Mouse (Mus musculus) limb, embryonic 10.5 days (tissue): ENCODE results near the gene Atad5. TPM values are rescaled to one million over a fixed set of nuclear protein-coding genes. Genes with fewer than 3 reads are reported as not detected.

Experiments used
- DNase-seq: peaks from one replicate; pipeline ENCODE4 v3.0.0-alpha.2; 2017; ENCODE audit warnings: low spot score
- H3K27ac ChIP-seq: fragments of 300-500 bp; sonication (generic); 2 replicates; pipeline ENCODE4 v1.5.1; 2016; ENCODE audit warnings: mild to moderate bottlenecking
- H3K27me3 ChIP-seq: fragments of 300-500 bp; sonication (generic); 2 replicates; pipeline ENCODE4 v1.6.1; 2016; ENCODE audit warnings: low read depth, mild to moderate bottlenecking; ENCODE audit not compliant: poor library complexity, severe bottlenecking
- H3K36me3 ChIP-seq: fragments of 300-500 bp; sonication (generic); 2 replicates; pipeline ENCODE4 v1.6.1; 2016; ENCODE audit warnings: mild to moderate bottlenecking, moderate library complexity
- H3K4me1 ChIP-seq: fragments of 300-500 bp; sonication (generic); 2 replicates; pipeline ENCODE4 v1.6.1; 2016
- H3K4me3 ChIP-seq: fragments of 300-500 bp; sonication (generic); 2 replicates; pipeline ENCODE4 v1.5.1; 2016; ENCODE audit warnings: mild to moderate bottlenecking, moderate library complexity
- H3K9me3 ChIP-seq: fragments of 300-500 bp; sonication (generic); replicated peaks from 2 replicates; pipeline ENCODE4 v1.6.1; 2016; ENCODE audit warnings: mild to moderate bottlenecking
- WGBS: fragments of 180-500 bp; shearing (Covaris S2); methylation state at CpG from one replicate; pipeline ENCODE4 v1.1.7; 2016; 5-methylcytosine and 5-hydroxymethylcytosine counted together
- polyA plus RNA-seq: library from polyadenylated mRNA; unstranded; fragments of >200 nt; fragmentation: Nextera tagmentation; extraction: Ambion mirVana; gene quantifications from 2 replicates; pipeline ENCODE4 v1.2.1, GENCODE M21; 2016

Gene Atad5
- polyA plus RNA-seq, 1 experiment from 2014 or later, result 19.9 TPM

DNA sequence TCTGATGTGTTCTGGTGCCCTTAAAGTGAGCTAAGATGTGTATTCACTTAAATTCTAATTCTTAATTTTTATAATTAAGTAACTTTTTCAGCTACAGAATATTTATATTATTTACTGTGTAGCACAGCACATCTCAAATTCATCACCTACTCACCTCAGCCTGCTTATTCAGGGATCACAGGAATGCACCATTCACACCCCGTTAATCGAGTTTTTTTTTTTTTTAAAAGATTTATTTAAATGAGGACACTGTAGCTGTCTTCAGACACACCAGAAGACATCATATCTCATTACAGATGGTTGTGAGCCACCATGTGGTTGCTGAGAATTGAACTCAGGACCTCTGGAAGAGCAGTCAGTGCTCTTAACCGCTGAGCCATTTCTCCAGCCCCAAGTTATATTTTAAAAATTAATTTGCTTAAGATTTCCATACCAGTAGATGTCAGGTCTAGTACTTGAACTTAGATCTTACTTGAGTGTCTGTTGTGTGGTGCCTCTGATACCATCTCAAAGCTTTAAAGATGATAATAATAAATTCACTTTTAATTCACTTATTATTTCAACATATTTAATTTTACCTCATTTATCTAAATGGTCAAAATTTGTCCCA is 1.5 kb downstream of the Atad5 start:
- WGBS, result 71% methylated on average over 3 of the region's 3 CpGs
- no peaks in the 10 kb centered on the region for H3K9me3 ChIP-seq

GRCm38 (mm10) chr11:80098444-80099056 is 9.3 kb downstream of the Atad5 start:
- no peak for DNase-seq
- Histone ChIP-seq H3K36me3 (peaks cover 96% of the 10 kb centered on the region), H3K4me1 (no peaks in the 10 kb centered on the region), H3K27me3 (no peaks in the 10 kb centered on the region), H3K4me3 (no peak overlapping the region), H3K9me3 (no peaks in the 10 kb centered on the region), H3K27ac (no peak overlapping the region)
- WGBS, result 91% methylated on average over 3 of the region's 3 CpGs

More for the DNA sequence above, 1.5 kb downstream of the Atad5 start:
- DNase-seq, result no peak
- H3K36me3 ChIP-seq, result peaks cover 32% of the 10 kb centered on the region
- H3K27ac ChIP-seq, result no peak overlapping the region
- H3K4me1 ChIP-seq, result peaks cover 10% of the 10 kb centered on the region
- no peaks in the 10 kb centered on the region for H3K27me3 ChIP-seq
- peak overlapping the region; percentile 97 for H3K4me3 ChIP-seq

DNA sequence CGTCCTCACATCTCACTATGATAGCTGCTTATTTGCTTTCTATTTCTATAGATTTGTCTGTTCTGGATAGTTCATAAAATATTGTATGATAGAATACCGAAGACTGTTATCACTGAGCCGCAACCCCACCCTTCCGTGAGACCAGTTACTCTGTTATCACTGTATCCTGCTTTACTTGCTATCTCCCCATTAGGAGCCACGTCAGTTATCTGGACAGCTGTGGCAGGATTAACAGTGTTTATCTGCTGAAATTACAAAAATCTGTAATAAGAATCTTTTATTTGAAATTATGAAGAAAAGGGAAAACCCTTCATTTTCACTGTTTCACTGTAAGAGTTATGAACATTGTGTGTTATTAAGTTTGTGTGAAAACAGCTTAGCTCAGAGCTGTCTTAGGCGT is 12.1 kb downstream of the Atad5 start:
- no peaks in the 10 kb centered on the region for H3K4me1 ChIP-seq
- H3K9me3 ChIP-seq, result no peaks in the 10 kb centered on the region
- WGBS, result 94% methylated on average over 6 of the region's 6 CpGs
- no peak overlapping the region for H3K4me3 ChIP-seq
- no peak overlapping the region for H3K27ac ChIP-seq
- H3K27me3 ChIP-seq, result no peaks in the 10 kb centered on the region
- peaks cover 96% of the 10 kb centered on the region for H3K36me3 ChIP-seq
- DNase-seq, result no peak

GRCm38 (mm10) chr11:80104407-80104806 is 15.2 kb downstream of the Atad5 start:
- no peak overlapping the region for H3K27ac ChIP-seq
- H3K36me3 ChIP-seq, result peaks cover 98% of the 10 kb centered on the region
- no peaks in the 10 kb centered on the region for H3K4me1 ChIP-seq
- no peaks in the 10 kb centered on the region for H3K9me3 ChIP-seq
- no peak for DNase-seq
- no peaks in the 10 kb centered on the region for H3K27me3 ChIP-seq
- H3K4me3 ChIP-seq, result no peak overlapping the region
- WGBS, result 89% methylated on average over 1 of the region's 1 CpGs

DNA sequence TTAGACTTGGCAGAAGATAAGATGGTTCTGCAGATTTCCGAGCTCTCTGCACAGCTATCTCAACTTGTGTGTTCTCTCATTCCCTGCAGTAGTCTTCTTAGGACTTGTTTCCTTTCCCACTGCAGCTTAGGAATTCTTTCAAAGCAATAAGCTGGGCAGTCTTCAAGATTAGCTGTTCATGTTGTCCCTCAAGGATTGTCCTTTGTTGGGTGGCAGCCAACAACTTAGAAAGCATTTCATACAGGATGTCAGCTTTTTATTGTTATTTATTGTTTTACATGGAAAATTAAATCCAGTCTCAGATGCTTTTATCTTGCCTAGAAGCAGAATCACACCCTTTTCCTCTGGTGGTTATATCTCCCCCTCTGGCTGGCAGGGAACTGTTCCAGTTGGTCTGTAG is 27.2 kb downstream of the Atad5 start:
- no peak for DNase-seq
- WGBS, result 95% methylated on average over 1 of the region's 1 CpGs
- no peaks in the 10 kb centered on the region for H3K27me3 ChIP-seq
- H3K4me1 ChIP-seq, result no peaks in the 10 kb centered on the region
- H3K9me3 ChIP-seq, result no peaks in the 10 kb centered on the region
- no peak overlapping the region for H3K27ac ChIP-seq
- no peak overlapping the region for H3K4me3 ChIP-seq
- peaks cover 94% of the 10 kb centered on the region for H3K36me3 ChIP-seq

- Histone ChIP-seq H3K4me3 (no peak overlapping the region), H3K27ac (no peak overlapping the region), H3K9me3 (no peaks in the 10 kb centered on the region), H3K4me1 (no peaks in the 10 kb centered on the region), H3K27me3 (no peaks in the 10 kb centered on the region), H3K36me3 (peaks cover 95% of the 10 kb centered on the region)
- WGBS, result 63% methylated on average over 1 of the region's 1 CpGs
- DNase-seq, result no peak
Measured at GRCm38 (mm10) chr11:80132050-80132449, 42.9 kb downstream of the Atad5 start.

GRCm38 (mm10) chr11:80134744-80135143 is 45.5 kb downstream of the Atad5 start:
- WGBS, result 82% methylated on average over 4 of the region's 4 CpGs
- Histone ChIP-seq H3K36me3 (peaks cover 98% of the 10 kb centered on the region), H3K27me3 (no peaks in the 10 kb centered on the region), H3K9me3 (no peaks in the 10 kb centered on the region), H3K27ac (no peak overlapping the region), H3K4me1 (no peaks in the 10 kb centered on the region), H3K4me3 (no peak overlapping the region)
- DNase-seq, result no peak

DNA sequence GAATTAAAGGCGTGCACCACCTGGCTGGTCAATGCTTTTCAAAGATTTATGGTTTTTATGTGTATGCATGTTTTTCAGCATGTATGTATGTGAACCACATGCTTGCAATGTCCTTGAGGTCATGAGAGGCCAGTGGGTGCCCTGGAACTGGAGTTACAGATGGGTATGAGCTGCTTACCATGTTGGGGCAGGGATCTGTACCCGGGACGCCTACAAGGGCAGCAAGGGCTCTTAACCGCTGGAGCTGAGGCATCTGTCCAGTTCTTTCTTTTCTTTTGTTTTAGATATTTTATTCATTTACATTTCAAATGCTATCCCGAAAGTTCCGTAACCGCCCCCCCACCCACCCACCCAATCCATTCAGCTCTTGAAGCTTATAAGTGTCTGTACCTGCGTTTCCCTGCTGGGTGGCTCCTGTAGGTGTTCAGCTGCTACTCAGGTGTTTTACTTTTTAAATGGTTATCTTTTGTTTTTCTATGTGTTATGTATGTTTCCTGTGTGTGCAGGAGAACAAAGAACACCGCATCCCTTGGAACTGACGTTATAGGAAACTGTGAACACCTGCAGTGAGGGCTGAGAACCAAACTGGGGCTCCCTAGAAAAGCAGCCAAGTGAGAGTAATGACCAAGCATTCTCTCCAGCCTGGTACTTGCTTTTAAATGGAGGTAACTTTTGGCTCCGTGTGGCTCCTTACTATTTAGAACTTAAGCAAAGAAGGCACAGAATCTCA is 46.9 kb downstream of the Atad5 start:
- H3K27ac ChIP-seq, result no peak overlapping the region
- 94% methylated on average over 11 of the region's 11 CpGs for WGBS
- no peaks in the 10 kb centered on the region for H3K9me3 ChIP-seq
- no peaks in the 10 kb centered on the region for H3K27me3 ChIP-seq
- H3K36me3 ChIP-seq, result peaks cover 95% of the 10 kb centered on the region
- DNase-seq, result no peak
- H3K4me1 ChIP-seq, result 0 out of 2 replicates have a peak, but pooled peaks cover 1% of the 10 kb centered on the region
- no peak overlapping the region for H3K4me3 ChIP-seq

DNA sequence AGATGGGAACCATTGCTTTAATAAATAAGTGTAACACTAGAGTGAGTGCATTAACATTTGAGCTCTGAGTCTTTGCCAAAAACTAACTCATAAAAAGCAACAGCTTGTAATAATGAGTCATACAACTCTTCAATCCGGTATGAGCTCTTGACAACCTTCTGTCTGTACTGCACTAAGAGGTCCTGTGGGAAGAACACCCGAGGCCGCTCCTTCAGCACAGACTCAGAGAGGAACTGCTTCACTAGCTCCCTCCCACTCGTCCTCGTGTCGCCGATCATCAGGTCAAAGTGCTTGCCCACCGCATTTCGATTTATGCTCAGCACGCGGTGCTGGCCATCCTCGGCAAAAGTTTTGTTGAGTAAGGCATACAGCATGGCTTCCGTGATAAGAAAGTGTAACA is 47.6 kb downstream of the Atad5 start:
- Histone ChIP-seq H3K27ac (no peak overlapping the region), H3K36me3 (peaks cover 89% of the 10 kb centered on the region), H3K9me3 (no peaks in the 10 kb centered on the region), H3K4me3 (no peak overlapping the region), H3K4me1 (0 out of 2 replicates have a peak, but pooled peaks cover 2% of the 10 kb centered on the region), H3K27me3 (no peaks in the 10 kb centered on the region)
- DNase-seq, result no peak
- WGBS, result 95% methylated on average over 13 of the region's 13 CpGs

DNA sequence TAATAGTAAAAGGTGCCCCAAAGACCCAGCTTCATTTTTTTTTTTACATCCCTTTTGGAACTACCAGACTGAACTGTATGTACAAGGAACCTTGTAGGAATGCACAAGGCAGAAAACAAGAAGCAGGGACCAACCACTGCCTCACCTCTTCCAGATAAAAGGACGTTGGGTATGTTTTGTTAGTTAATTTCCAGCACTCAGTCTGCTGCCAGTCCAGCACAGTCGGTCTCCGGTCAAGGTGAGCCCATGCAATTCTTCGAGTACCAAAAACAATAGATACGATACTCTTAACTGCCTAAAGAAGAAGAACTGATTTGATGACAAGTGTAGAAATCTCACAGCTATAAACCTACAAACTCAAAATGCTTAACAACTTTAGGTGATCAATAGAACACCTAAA is 48.6 kb downstream of the Atad5 start:
- 93% methylated on average over 5 of the region's 5 CpGs for WGBS
- Histone ChIP-seq H3K9me3 (no peaks in the 10 kb centered on the region), H3K27me3 (no peaks in the 10 kb centered on the region), H3K36me3 (peaks cover 79% of the 10 kb centered on the region), H3K27ac (no peak overlapping the region), H3K4me1 (peaks cover 6% of the 10 kb centered on the region), H3K4me3 (no peak overlapping the region)
- no peak for DNase-seq

GRCm38 (mm10) chr11:80141825-80142521 is 52.8 kb downstream of the Atad5 start, which contains the start of gene Tefm:
Gene Tefm (minus strand): TSS chr11:80142175.
- under 1% methylated on average over 40 of the region's 40 CpGs for WGBS
- Histone ChIP-seq H3K4me1 (peaks cover 9% of the 10 kb centered on the region), H3K9me3 (no peaks in the 10 kb centered on the region), H3K36me3 (peaks cover 38% of the 10 kb centered on the region), H3K27me3 (no peaks in the 10 kb centered on the region), H3K27ac (peak within 1 kb of the TSS; percentile 88), H3K4me3 (peak within 1 kb of the TSS; percentile 68)
- DNase-seq, result peak; percentile 91

- Histone ChIP-seq H3K27ac (peak overlapping the region; percentile 88), H3K4me3 (peak overlapping the region; percentile 68), H3K36me3 (peaks cover 29% of the 10 kb centered on the region), H3K9me3 (no peaks in the 10 kb centered on the region), H3K27me3 (no peaks in the 10 kb centered on the region), H3K4me1 (peaks cover 9% of the 10 kb centered on the region)
- DNase-seq, result no peak
- 56% methylated on average over 8 of the region's 8 CpGs for WGBS
Measured at GRCm38 (mm10) chr11:80142872-80143271, 53.7 kb downstream of the Atad5 start.
